Mouse (Mus musculus) limb, embryonic 13.5 days (tissue): Measurements from ENCODE around the gene Slc37a4. TPM values are rescaled to one million over a fixed set of nuclear protein-coding genes. Genes with fewer than 3 reads are reported as not detected.
"Not testable (repeated sequence)": the region's sequence is repeated elsewhere in the genome, so short reads cannot be mapped to it uniquely, and the experiment has no call there.

ENCODE experiments used
- ATAC-seq: fragments of 200-750 bp; cut with Nextera tagmentation; 2 replicates; pipeline ENCODE4 v1.8.0; 2017; ENCODE audit warnings: low read depth, moderate number of reproducible peaks, moderate TSS enrichment; ENCODE audit not compliant: low FRiP score
- H3K27ac ChIP-seq: fragments of 300-500 bp; sonication (generic); 2 replicates; pipeline ENCODE4 v1.5.1; 2015; ENCODE audit warnings: inconsistent platforms, mild to moderate bottlenecking, moderate library complexity
- H3K27me3 ChIP-seq: fragments of 300-500 bp; sonication (generic); 2 replicates; pipeline ENCODE4 v1.6.1; 2015; ENCODE audit warnings: mild to moderate bottlenecking, inconsistent platforms
- H3K36me3 ChIP-seq: fragments of 300-500 bp; sonication (generic); 2 replicates; pipeline ENCODE4 v1.6.1; 2015; ENCODE audit warnings: inconsistent platforms, mild to moderate bottlenecking, moderate library complexity
- H3K4me1 ChIP-seq: fragments of 300-500 bp; sonication (generic); 2 replicates; pipeline ENCODE4 v1.6.1; 2015; ENCODE audit warnings: inconsistent platforms
- H3K4me2 ChIP-seq: fragments of 300-500 bp; sonication (generic); replicated peaks from 2 replicates; pipeline ENCODE4 v1.6.1; 2015; ENCODE audit warnings: inconsistent platforms, mild to moderate bottlenecking, moderate library complexity
- H3K4me3 ChIP-seq: fragments of 300-500 bp; sonication (generic); 2 replicates; pipeline ENCODE4 v1.5.1; 2015; ENCODE audit warnings: moderate library complexity, mild to moderate bottlenecking, inconsistent platforms
- H3K9ac ChIP-seq: fragments of 300-500 bp; sonication (generic); 2 replicates; pipeline ENCODE4 v1.6.1; 2015; ENCODE audit warnings: mild to moderate bottlenecking, inconsistent platforms
- H3K9me3 ChIP-seq: fragments of 300-500 bp; sonication (generic); 2 replicates; pipeline ENCODE4 v1.6.1; 2016; ENCODE audit warnings: inconsistent platforms
- whole genome bisulfite sequencing: fragments of 180-500 bp; shearing (Covaris S2); methylation state at CpG from one replicate; pipeline ENCODE4 v1.1.7; 2015; 5-methylcytosine and 5-hydroxymethylcytosine counted together
- polyA plus RNA-seq: library from polyadenylated mRNA; unstranded; fragments of >200 nt; fragmentation: Nextera tagmentation; extraction: Ambion mirVana; gene quantifications from 2 replicates; pipeline ENCODE4 v1.2.1, GENCODE M21; 2015

The Slc37a4 gene
- polyA plus RNA-seq, 1 experiment from 2014 or later, result 11.1 TPM

- H3K4me1 ChIP-seq, result peaks cover 18% of the 10 kb centered on the region
- no peak overlapping the region for H3K4me3 ChIP-seq
- H3K9ac ChIP-seq, result no peak overlapping the region
- no peak overlapping the region for H3K27ac ChIP-seq
- H3K36me3 ChIP-seq, result peaks cover 6% of the 10 kb centered on the region
- H3K9me3 ChIP-seq, result no peaks in the 10 kb centered on the region
- no peak for ATAC-seq
- H3K4me2 ChIP-seq, result no peak overlapping the region
- 90% methylated on average over 6 of the region's 6 CpGs for WGBS
- no peaks in the 10 kb centered on the region for H3K27me3 ChIP-seq
These were observed 20.5 kb upstream of the Slc37a4 start for GRCm38 (mm10) chr9:44376141-44376540.

GRCm38 (mm10) chr9:44377335-44377734 lies 19.3 kb upstream of the Slc37a4 start:
- H3K27ac ChIP-seq, H3K9ac ChIP-seq, H3K4me2 ChIP-seq, H3K27me3 ChIP-seq, ATAC-seq, H3K4me3 ChIP-seq, H3K9me3 ChIP-seq: not testable (repeated sequence)
- Histone ChIP-seq H3K4me1 (peaks cover 18% of the 10 kb centered on the region), H3K36me3 (peaks cover 18% of the 10 kb centered on the region)
- WGBS, result 89% methylated on average over 2 of the region's 2 CpGs

GRCm38 (mm10) chr9:44378153-44378730 lies 18.4 kb upstream of the Slc37a4 start:
- Histone ChIP-seq H3K27ac (0 out of 2 replicates have a peak overlapping the region, but pooled peaks have one; percentile 58), H3K36me3 (peaks cover 27% of the 10 kb centered on the region), H3K4me3 (peak overlapping the region; percentile 93), H3K9me3 (no peaks in the 10 kb centered on the region), H3K27me3 (no peaks in the 10 kb centered on the region), H3K9ac (peak overlapping the region; percentile 76), H3K4me2 (peak overlapping the region; percentile 98), H3K4me1 (peaks cover 18% of the 10 kb centered on the region)
- 90% methylated on average over 5 of the region's 5 CpGs for WGBS
- no peak for ATAC-seq

- under 1% methylated on average over 82 of the region's 83 CpGs for WGBS
- Histone ChIP-seq H3K27me3 (no peaks in the 10 kb centered on the region), H3K36me3 (peaks cover 37% of the 10 kb centered on the region), H3K4me2 (peak within 1 kb of the TSS; percentile 98), H3K9me3 (no peaks in the 10 kb centered on the region), H3K9ac (peak within 1 kb of the TSS; percentile 96), H3K4me1 (peaks cover 18% of the 10 kb centered on the region), H3K4me3 (peak within 1 kb of the TSS; percentile 93), H3K27ac (peak within 1 kb of the TSS; percentile 84)
- ATAC-seq, result peak; percentile 98
These were observed 17.4 kb upstream of the Slc37a4 start, which contains the start of gene Hyou1 for GRCm38 (mm10) chr9:44379054-44379834. TSS of gene Hyou1 (plus strand) at chr9:44379490.

GRCm38 (mm10) chr9:44379862-44380261 lies 16.8 kb upstream of the Slc37a4 start:
- Histone ChIP-seq H3K9ac (peak overlapping the region; percentile 96), H3K4me1 (peaks cover 18% of the 10 kb centered on the region), H3K27me3 (no peaks in the 10 kb centered on the region), H3K4me3 (peak overlapping the region; percentile 93), H3K9me3 (no peaks in the 10 kb centered on the region), H3K4me2 (peak overlapping the region; percentile 98), H3K27ac (peak overlapping the region; percentile 84; the same call in 1 of the 2 replicates), H3K36me3 (peaks cover 44% of the 10 kb centered on the region)
- WGBS, result 7% methylated on average over 15 of the region's 15 CpGs
- peak; percentile 37; the same call in 1 of the 2 replicates for ATAC-seq

- H3K36me3 ChIP-seq, result peaks cover 91% of the 10 kb centered on the region
- H3K4me1 ChIP-seq, result peaks cover 14% of the 10 kb centered on the region
These were observed 12.1 kb upstream of the Slc37a4 start for GRCm38 (mm10) chr9:44384596-44384995.

GRCm38 (mm10) chr9:44387221-44387620 lies 9.4 kb upstream of the Slc37a4 start:
- 73% methylated on average over 3 of the region's 3 CpGs for WGBS
- Histone ChIP-seq H3K4me2 (no peak overlapping the region), H3K36me3 (peaks cover 96% of the 10 kb centered on the region), H3K4me3 (no peak overlapping the region), H3K27ac (no peak overlapping the region), H3K9ac (peak overlapping the region; percentile 2; the same call in 1 of the 2 replicates), H3K27me3 (no peaks in the 10 kb centered on the region), H3K9me3 (no peaks in the 10 kb centered on the region), H3K4me1 (no peaks in the 10 kb centered on the region)
- ATAC-seq, result no peak

More at GRCm38 (mm10) chr9:44384596-44384995, 12.1 kb upstream of the Slc37a4 start:
- 88% methylated on average over 13 of the region's 13 CpGs for WGBS
- no peak for ATAC-seq
- Histone ChIP-seq H3K4me3 (no peak overlapping the region), H3K27me3 (no peaks in the 10 kb centered on the region), H3K4me2 (no peak overlapping the region), H3K9ac (no peak overlapping the region), H3K27ac (no peak overlapping the region), H3K9me3 (no peaks in the 10 kb centered on the region)

- no peak overlapping the region for H3K4me2 ChIP-seq
- no peaks in the 10 kb centered on the region for H3K27me3 ChIP-seq
- no peak overlapping the region for H3K4me3 ChIP-seq
- no peak for ATAC-seq
- H3K27ac ChIP-seq, result no peak overlapping the region
- 63% methylated on average over 8 of the region's 8 CpGs for WGBS
- no peaks in the 10 kb centered on the region for H3K4me1 ChIP-seq
- H3K9ac ChIP-seq, result no peak overlapping the region
- H3K36me3 ChIP-seq, result peaks cover 82% of the 10 kb centered on the region
- H3K9me3 ChIP-seq, result no peaks in the 10 kb centered on the region
These were observed 7.4 kb upstream of the Slc37a4 start for GRCm38 (mm10) chr9:44389273-44389672.

- Histone ChIP-seq H3K9me3 (no peaks in the 10 kb centered on the region), H3K4me1 (no peaks in the 10 kb centered on the region), H3K9ac (no peak overlapping the region), H3K36me3 (peaks cover 60% of the 10 kb centered on the region), H3K27me3 (no peaks in the 10 kb centered on the region), H3K4me2 (no peak overlapping the region), H3K4me3 (no peak overlapping the region), H3K27ac (no peak overlapping the region)
- ATAC-seq, result no peak
- WGBS, result 36% methylated on average over 4 of the region's 4 CpGs
These were observed 5.2 kb upstream of the Slc37a4 start for GRCm38 (mm10) chr9:44391466-44391865.

GRCm38 (mm10) chr9:44398087-44398486 lies 1.4 kb downstream of the Slc37a4 start:
- H3K27me3 ChIP-seq, result peaks cover 14% of the 10 kb centered on the region
- H3K4me2 ChIP-seq, result peak overlapping the region; percentile 98
- 13% methylated on average over 4 of the region's 4 CpGs for WGBS
- H3K36me3 ChIP-seq, result peaks cover 37% of the 10 kb centered on the region
- H3K27ac ChIP-seq, result no peak overlapping the region
- H3K9ac ChIP-seq, result peak overlapping the region; percentile 82
- no peaks in the 10 kb centered on the region for H3K9me3 ChIP-seq
- H3K4me3 ChIP-seq, result peak overlapping the region; percentile 72
- H3K4me1 ChIP-seq, result peaks cover 14% of the 10 kb centered on the region
- ATAC-seq, result no peak

- Histone ChIP-seq H3K4me2 (peak overlapping the region; percentile 98), H3K27me3 (peaks cover 14% of the 10 kb centered on the region), H3K4me1 (peaks cover 14% of the 10 kb centered on the region), H3K36me3 (peaks cover 41% of the 10 kb centered on the region), H3K9ac (peak overlapping the region; percentile 82; the same call in 1 of the 2 replicates), H3K9me3 (no peaks in the 10 kb centered on the region), H3K27ac (no peak overlapping the region), H3K4me3 (peak overlapping the region; percentile 72; the same call in 1 of the 2 replicates)
- no peak for ATAC-seq
- 79% methylated on average over 9 of the region's 9 CpGs for WGBS
These were observed 1.9 kb downstream of the Slc37a4 start for GRCm38 (mm10) chr9:44398551-44398950.

- Histone ChIP-seq H3K27ac (no peak overlapping the region), H3K4me3 (no peak overlapping the region), H3K36me3 (peaks cover 48% of the 10 kb centered on the region), H3K4me2 (no peak overlapping the region), H3K4me1 (peaks cover 14% of the 10 kb centered on the region), H3K9ac (no peak overlapping the region), H3K9me3 (no peaks in the 10 kb centered on the region), H3K27me3 (peaks cover 14% of the 10 kb centered on the region)
- no peak for ATAC-seq
- 79% methylated on average over 13 of the region's 13 CpGs for WGBS
These were observed 2.6 kb downstream of the Slc37a4 start for GRCm38 (mm10) chr9:44399114-44399794.
